Mouse (Mus musculus) thymus, adult 2 months (tissue): ENCODE data around the gene Tbc1d2b.

Experiments used
- CTCF ChIP-seq: fragments of 200-500 bp; IDR thresholded peaks from 2 replicates; pipeline ENCODE4 v1.5.1; 2012; ENCODE audit warnings: mild to moderate bottlenecking, control low read depth, low read length, moderate library complexity, borderline replicate concordance; ENCODE audit not compliant: control insufficient read depth, poor library complexity, insufficient read depth; ENCODE audit errors: extremely low read depth
- POLR2A ChIP-seq: fragments of 200-500 bp; IDR thresholded peaks from 2 replicates; pipeline ENCODE4 v1.6.1; 2012; ENCODE audit warnings: mild to moderate bottlenecking, low read length, control low read depth, moderate library complexity; ENCODE audit not compliant: control insufficient read depth, poor library complexity, insufficient read depth; ENCODE audit errors: extremely low read depth

DNA sequence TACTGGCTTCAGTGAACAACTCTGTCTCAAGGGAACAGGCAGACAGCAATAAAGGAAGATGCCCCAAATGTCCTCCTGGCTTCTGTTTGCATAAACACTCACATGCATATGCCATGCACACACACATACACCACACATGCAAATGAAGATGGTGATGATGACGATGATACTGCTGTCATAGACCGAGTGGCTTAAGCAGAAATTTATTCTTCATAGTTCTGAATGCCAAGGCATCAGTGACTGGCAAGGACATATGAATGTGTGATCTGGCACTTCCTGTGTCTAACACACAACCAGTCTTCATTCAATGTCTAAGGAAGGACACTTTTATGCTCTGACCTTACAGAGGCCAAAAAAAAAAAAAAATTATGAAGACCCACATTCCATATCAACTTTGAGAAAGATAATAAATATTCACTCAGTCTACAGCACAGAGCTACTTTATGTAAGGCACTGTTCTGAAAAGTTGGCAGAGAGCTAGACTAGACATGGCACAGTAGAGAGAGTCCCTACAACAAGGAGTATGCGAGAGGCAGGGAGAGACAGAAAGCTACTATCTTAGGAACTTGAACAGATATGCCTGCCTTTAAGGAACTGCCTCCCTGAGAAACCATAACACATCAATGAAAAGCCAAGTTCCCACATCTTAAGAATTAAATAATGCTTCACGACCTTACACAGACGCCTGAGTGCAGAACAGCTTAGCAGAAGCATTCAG lies 5.1 kb downstream of the Tbc1d2b start:
- TF ChIP-seq CTCF (no peak), POLR2A (no peak)
